Mouse (Mus musculus) embryo, embryonic 11 days (tissue): Measurements from ENCODE around the gene Tmed11.
"Not testable (repeated sequence)": the region's sequence is repeated elsewhere in the genome, so short reads cannot be mapped to it uniquely, and the experiment has no call there.

Experiments
- DNase-seq: peaks from one replicate; pipeline ENCODE4 v3.0.0-alpha.2; 2015

Gene Tmed11

GRCm38 (mm10) chr5:108795263-108795662 lies at the start of gene Tmed11:
Tmed11 (minus strand) TSS chr5:108795363.
- DNase-seq: not testable (repeated sequence)

- DNase-seq: peak; percentile 9
These were observed 41.0 kb upstream of the Tmed11 start for GRCm38 (mm10) chr5:108836156-108836555.

GRCm38 (mm10) chr5:108823276-108823675 lies 28.1 kb upstream of the Tmed11 start:
- no peak for DNase-seq

GRCm38 (mm10) chr5:108808750-108809149 lies 13.6 kb upstream of the Tmed11 start, which contains the start of gene Vmn2r8:
Vmn2r8 (minus strand) TSS chr5:108808850.
- not testable (repeated sequence) for DNase-seq

- DNase-seq: no peak
These were observed 8.5 kb upstream of the Tmed11 start for GRCm38 (mm10) chr5:108803646-108804045.

GRCm38 (mm10) chr5:108790385-108790784 lies 4.8 kb downstream of the Tmed11 start:
- peak; percentile 10 for DNase-seq

- DNase-seq: peak; percentile 0
These were observed 20.4 kb downstream of the Tmed11 start, which contains the start of gene Rnf212 for GRCm38 (mm10) chr5:108774630-108775306. Rnf212 (minus strand) TSS chr5:108774982.

GRCm38 (mm10) chr5:108760002-108760401 lies 35.2 kb downstream of the Tmed11 start:
- DNase-seq: no peak

GRCm38 (mm10) chr5:108758396-108758795 lies 36.8 kb downstream of the Tmed11 start:
- DNase-seq: peak; percentile 32

GRCm38 (mm10) chr5:108751258-108751657 lies 43.9 kb downstream of the Tmed11 start:
- not testable (repeated sequence) for DNase-seq

GRCm38 (mm10) chr5:108750328-108751210 lies 44.6 kb downstream of the Tmed11 start:
- DNase-seq: no peak

- no peak for DNase-seq
These were observed 50.5 kb downstream of the Tmed11 start for GRCm38 (mm10) chr5:108744629-108745028.

- no peak for DNase-seq
These were observed 51.3 kb downstream of the Tmed11 start for GRCm38 (mm10) chr5:108743856-108744255.

GRCm38 (mm10) chr5:108742596-108742995 lies 52.6 kb downstream of the Tmed11 start:
- DNase-seq: no peak

- no peak for DNase-seq
These were observed 53.3 kb downstream of the Tmed11 start for GRCm38 (mm10) chr5:108741844-108742243.

GRCm38 (mm10) chr5:108727425-108727824 lies 67.7 kb downstream of the Tmed11 start:
- no peak for DNase-seq
